Mouse (Mus musculus): Measurements from ENCODE around the gene Dock3. TPM values are rescaled to one million over a fixed set of nuclear protein-coding genes. Genes with fewer than 3 reads are reported as not detected.

Dock3 gene
- polyA plus RNA-seq, 1 experiment, result 0.40 TPM

DNA sequence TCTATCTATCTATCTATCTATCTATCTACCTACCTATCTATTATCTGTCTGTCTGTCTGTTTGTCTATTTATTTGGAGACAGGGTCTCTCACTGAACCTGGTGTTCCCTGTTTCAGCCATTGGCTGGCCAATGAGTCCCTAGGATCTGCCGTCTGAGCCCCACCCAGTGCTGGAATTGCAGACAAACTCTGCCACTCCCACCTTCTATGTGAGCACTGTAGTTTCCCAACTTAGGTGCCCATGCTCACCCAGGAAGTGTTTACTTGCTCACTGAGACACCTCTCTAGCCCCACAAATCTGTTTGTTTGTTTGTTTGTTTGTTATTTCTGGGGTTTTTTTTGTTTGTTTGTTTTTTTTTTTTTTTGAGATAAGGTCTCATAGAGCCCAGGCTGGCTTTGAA is 35.3 kb upstream of the Dock3 start:
- Histone ChIP-seq H3K27me3 (ENCODE audit: control insufficient read depth, insufficient read depth, insufficient read length) (no peaks in the 10 kb centered on the region), H3K36me3 (ENCODE audit: control insufficient read depth, insufficient read depth) (no peaks in the 10 kb centered on the region), H3K4me2 (ENCODE audit: low read depth) (no peak overlapping the region), H3ac (ENCODE audit: control insufficient read depth, insufficient read length) (no peak overlapping the region), H3K4me3 (no peak overlapping the region), H3K79me2 (ENCODE audit: control insufficient read depth, insufficient read depth) (no peaks in the 10 kb centered on the region)
- TF ChIP-seq CEBPB (IDR thresholded peaks at IDR 0.05; ENCODE audit: insufficient read depth, poor library complexity, severe bottlenecking), result no peak
- no peak for TF ChIP-seq MYOD1 (IDR thresholded peaks at IDR 0.05; ENCODE audit: control insufficient read depth in 1 of 3, insufficient read length in 2 of 3, low read depth in 2 of 3)
- TF ChIP-seq SRF (IDR thresholded peaks at IDR 0.05; ENCODE audit: control insufficient read depth, insufficient read length, low read depth), result no peak
- no peak for TF ChIP-seq TCF3 (IDR thresholded peaks at IDR 0.05; ENCODE audit: insufficient read length, low read depth)
- no peak for TF ChIP-seq MAX (IDR thresholded peaks at IDR 0.05; ENCODE audit: low read depth)
- no peak for TF ChIP-seq MYOG (IDR thresholded peaks at IDR 0.05; ENCODE audit: control insufficient read depth in 1 of 3, insufficient read depth in 1 of 3, insufficient read length in 2 of 3, low read depth in 2 of 3)
- TF ChIP-seq REST (IDR thresholded peaks at IDR 0.05; ENCODE audit: insufficient read depth, insufficient read length), result no peak
- no peak for TF ChIP-seq USF1 (IDR thresholded peaks at IDR 0.05; ENCODE audit: low read depth)
- TF ChIP-seq E2F4 (IDR thresholded peaks at IDR 0.05; ENCODE audit: insufficient read depth), result no peak
- no peak for TF ChIP-seq POLR2A (IDR thresholded peaks at IDR 0.05; ENCODE audit: insufficient read length, low read depth)
- no peak for TF ChIP-seq POLR2AphosphoS2 (IDR thresholded peaks at IDR 0.05; ENCODE audit: insufficient read length, low read depth)
- no peak for TF ChIP-seq TCF12 (IDR thresholded peaks at IDR 0.05; ENCODE audit: insufficient read depth, poor library complexity, severe bottlenecking)

DNA sequence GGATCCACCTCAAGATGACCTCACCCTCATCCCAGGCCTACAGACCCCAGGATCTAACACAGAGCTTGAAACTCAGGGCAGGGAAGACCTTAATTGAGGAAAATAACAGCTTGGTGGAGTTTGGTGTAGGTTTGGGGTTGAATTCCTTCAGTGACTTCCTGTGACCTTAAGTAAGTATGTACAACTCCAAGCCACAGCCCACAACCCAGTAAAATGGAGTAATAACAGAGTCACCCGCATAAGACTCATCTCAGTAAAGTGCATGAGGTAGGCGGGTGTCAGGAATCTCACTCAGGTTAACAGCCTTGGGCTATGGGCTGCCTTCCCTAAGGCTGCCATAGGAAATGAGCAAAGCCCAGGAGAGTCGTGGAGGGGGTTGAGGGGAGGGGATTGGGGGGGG is 33.0 kb upstream of the Dock3 start:
- H3K79me2 ChIP-seq (ENCODE audit: control insufficient read depth, insufficient read depth), result no peaks in the 10 kb centered on the region
- no peaks in the 10 kb centered on the region for H3K36me3 ChIP-seq (ENCODE audit: control insufficient read depth, insufficient read depth)
- no peak for TF ChIP-seq POLR2AphosphoS2 (IDR thresholded peaks at IDR 0.05; ENCODE audit: insufficient read length, low read depth)
- no peak for TF ChIP-seq SRF (IDR thresholded peaks at IDR 0.05; ENCODE audit: control insufficient read depth, insufficient read length, low read depth)
- H3K4me3 ChIP-seq, result no peak overlapping the region
- H3K4me2 ChIP-seq (ENCODE audit: low read depth), result no peak overlapping the region
- H3K27me3 ChIP-seq (ENCODE audit: control insufficient read depth, insufficient read depth, insufficient read length), result no peaks in the 10 kb centered on the region
- no peak overlapping the region for H3ac ChIP-seq (ENCODE audit: control insufficient read depth, insufficient read length)

DNA sequence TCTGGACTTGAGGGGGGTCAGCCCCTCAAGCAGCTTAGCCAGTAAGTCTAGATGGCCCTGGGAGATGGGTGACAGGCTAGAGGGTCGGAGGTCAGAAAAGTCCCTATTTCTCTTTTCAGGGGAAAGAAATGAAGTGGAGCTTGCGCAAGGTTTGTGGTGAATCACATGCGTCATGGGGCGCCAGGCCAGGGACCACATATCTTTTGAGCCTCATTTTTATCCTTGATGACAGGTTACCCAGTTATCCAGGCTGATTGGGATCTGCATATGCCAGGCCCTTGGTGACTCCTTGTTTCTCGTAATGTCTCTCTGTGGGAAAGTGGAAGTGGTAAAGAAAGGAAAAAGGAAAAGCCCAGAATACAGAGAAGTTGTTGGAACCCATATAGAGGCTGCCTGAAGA is 32.2 kb upstream of the Dock3 start:
- no peaks in the 10 kb centered on the region for H3K27me3 ChIP-seq (ENCODE audit: control insufficient read depth, insufficient read depth, insufficient read length)
- TF ChIP-seq REST (IDR thresholded peaks at IDR 0.05; ENCODE audit: insufficient read depth, insufficient read length), result no peak
- no peak for TF ChIP-seq SRF (IDR thresholded peaks at IDR 0.05; ENCODE audit: control insufficient read depth, insufficient read length, low read depth)
- TF ChIP-seq E2F4 (IDR thresholded peaks at IDR 0.05; ENCODE audit: insufficient read depth), result no peak
- no peak for TF ChIP-seq MYOD1 (IDR thresholded peaks at IDR 0.05; ENCODE audit: control insufficient read depth in 1 of 3, insufficient read length in 2 of 3, low read depth in 2 of 3)
- TF ChIP-seq MAX (IDR thresholded peaks at IDR 0.05; ENCODE audit: low read depth), result no peak
- TF ChIP-seq POLR2AphosphoS2 (IDR thresholded peaks at IDR 0.05; ENCODE audit: insufficient read length, low read depth), result no peak
- peak; percentile 91 for TF ChIP-seq CEBPB (IDR thresholded peaks at IDR 0.05; ENCODE audit: insufficient read depth, poor library complexity, severe bottlenecking)
- no peak overlapping the region for H3K4me2 ChIP-seq (ENCODE audit: low read depth)
- H3ac ChIP-seq (ENCODE audit: control insufficient read depth, insufficient read length), result no peak overlapping the region
- H3K79me2 ChIP-seq (ENCODE audit: control insufficient read depth, insufficient read depth), result no peaks in the 10 kb centered on the region
- no peaks in the 10 kb centered on the region for H3K36me3 ChIP-seq (ENCODE audit: control insufficient read depth, insufficient read depth)
- H3K4me3 ChIP-seq, result no peak overlapping the region

DNA sequence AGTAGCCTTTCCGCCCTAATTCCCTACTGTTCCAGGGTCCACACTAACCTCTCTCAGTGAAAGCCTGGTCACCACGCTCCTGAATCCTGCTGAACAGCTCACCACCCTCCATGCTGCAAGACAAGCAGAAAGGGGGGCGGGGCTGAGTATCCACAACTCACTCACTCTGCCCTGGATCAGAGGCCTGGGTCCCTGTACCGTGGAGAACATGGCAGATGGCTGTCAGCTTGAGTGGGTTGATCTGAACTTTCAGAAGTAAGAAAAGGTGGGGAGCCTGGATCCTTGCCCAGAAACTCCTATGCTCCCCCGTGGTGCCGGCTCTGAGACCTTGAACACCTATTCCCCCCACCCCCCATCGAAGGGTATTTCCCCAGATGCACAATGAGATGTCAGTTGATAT is 30.7 kb upstream of the Dock3 start:
- H3K4me2 ChIP-seq (ENCODE audit: low read depth), result no peak overlapping the region
- H3K4me3 ChIP-seq, result no peak overlapping the region
- H3K27me3 ChIP-seq (ENCODE audit: control insufficient read depth, insufficient read depth, insufficient read length), result no peaks in the 10 kb centered on the region
- TF ChIP-seq TCF12 (IDR thresholded peaks at IDR 0.05; ENCODE audit: insufficient read depth, poor library complexity, severe bottlenecking), result no peak
- TF ChIP-seq SRF (IDR thresholded peaks at IDR 0.05; ENCODE audit: control insufficient read depth, insufficient read length, low read depth), result no peak
- TF ChIP-seq POLR2A (IDR thresholded peaks at IDR 0.05; ENCODE audit: insufficient read length, low read depth), result no peak
- TF ChIP-seq POLR2AphosphoS2 (IDR thresholded peaks at IDR 0.05; ENCODE audit: insufficient read length, low read depth), result no peak
- no peak for TF ChIP-seq TCF3 (IDR thresholded peaks at IDR 0.05; ENCODE audit: insufficient read length, low read depth)
- TF ChIP-seq REST (IDR thresholded peaks at IDR 0.05; ENCODE audit: insufficient read depth, insufficient read length), result no peak
- TF ChIP-seq MYOG (IDR thresholded peaks at IDR 0.05; ENCODE audit: control insufficient read depth in 1 of 3, insufficient read depth in 1 of 3, insufficient read length in 2 of 3, low read depth in 2 of 3), result no peak
- TF ChIP-seq USF1 (IDR thresholded peaks at IDR 0.05; ENCODE audit: low read depth), result no peak
- TF ChIP-seq MYOD1 (IDR thresholded peaks at IDR 0.05; ENCODE audit: control insufficient read depth in 1 of 3, insufficient read length in 2 of 3, low read depth in 2 of 3), result no peak
- TF ChIP-seq MAX (IDR thresholded peaks at IDR 0.05; ENCODE audit: low read depth), result no peak
- no peak for TF ChIP-seq E2F4 (IDR thresholded peaks at IDR 0.05; ENCODE audit: insufficient read depth)
- no peak overlapping the region for H3ac ChIP-seq (ENCODE audit: control insufficient read depth, insufficient read length)
- no peaks in the 10 kb centered on the region for H3K79me2 ChIP-seq (ENCODE audit: control insufficient read depth, insufficient read depth)
- H3K36me3 ChIP-seq (ENCODE audit: control insufficient read depth, insufficient read depth), result no peaks in the 10 kb centered on the region

DNA sequence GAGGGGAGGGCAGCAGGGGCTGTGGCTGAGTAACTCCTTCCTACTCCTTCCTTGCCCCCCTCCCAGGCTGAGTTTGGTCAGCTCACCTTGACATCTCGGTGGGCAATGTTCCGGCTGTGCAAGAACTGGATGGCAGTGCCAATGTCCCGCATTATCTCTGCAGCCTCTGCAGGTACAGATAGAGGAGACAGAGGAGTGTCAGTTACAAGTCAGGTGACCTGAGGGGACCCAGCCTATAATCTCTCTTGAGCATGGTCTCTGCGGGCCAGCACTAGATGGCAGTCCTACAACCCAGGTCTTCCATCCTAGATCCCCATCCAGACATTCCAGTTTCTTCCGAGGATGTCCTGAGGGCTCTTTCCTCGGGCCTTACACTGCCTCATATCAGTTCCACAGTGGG is 30.1 kb upstream of the Dock3 start:
- TF ChIP-seq MYOG (IDR thresholded peaks at IDR 0.05; ENCODE audit: control insufficient read depth in 1 of 3, insufficient read depth in 1 of 3, insufficient read length in 2 of 3, low read depth in 2 of 3) (no peak), E2F4 (IDR thresholded peaks at IDR 0.05; ENCODE audit: insufficient read depth) (no peak), POLR2AphosphoS2 (IDR thresholded peaks at IDR 0.05; ENCODE audit: insufficient read length, low read depth) (no peak), CEBPB (IDR thresholded peaks at IDR 0.05; ENCODE audit: insufficient read depth, poor library complexity, severe bottlenecking) (no peak), TCF12 (IDR thresholded peaks at IDR 0.05; ENCODE audit: insufficient read depth, poor library complexity, severe bottlenecking) (no peak), REST (IDR thresholded peaks at IDR 0.05; ENCODE audit: insufficient read depth, insufficient read length) (no peak), MAX (IDR thresholded peaks at IDR 0.05; ENCODE audit: low read depth) (no peak), USF1 (IDR thresholded peaks at IDR 0.05; ENCODE audit: low read depth) (no peak), MYOD1 (IDR thresholded peaks at IDR 0.05; ENCODE audit: control insufficient read depth in 1 of 3, insufficient read length in 2 of 3, low read depth in 2 of 3) (no peak)
- Histone ChIP-seq H3K79me2 (ENCODE audit: control insufficient read depth, insufficient read depth) (no peaks in the 10 kb centered on the region), H3K36me3 (ENCODE audit: control insufficient read depth, insufficient read depth) (no peaks in the 10 kb centered on the region), H3K4me3 (no peak overlapping the region), H3K4me2 (ENCODE audit: low read depth) (no peak overlapping the region), H3K27me3 (ENCODE audit: control insufficient read depth, insufficient read depth, insufficient read length) (no peaks in the 10 kb centered on the region), H3ac (ENCODE audit: control insufficient read depth, insufficient read length) (no peak overlapping the region)
